Mouse (Mus musculus): ENCODE measurements around the gene Prr12. TPM values are rescaled to one million over a fixed set of nuclear protein-coding genes. Genes with fewer than 3 reads are reported as not detected.

Gene Prr12
- total and polyA plus RNA-seq, 3 experiments: 2.0 to 91.6 (median 42.4) TPM

- H3K9me3 ChIP-seq (replicated peaks): no peaks in the 10 kb centered on the region
- DNase-seq (ENCODE audit: low spot score) (peak; percentile 68), ATAC-seq (ENCODE audit: extremely low read depth, insufficient number of reproducible peaks, low FRiP score, poor library complexity, severe bottlenecking) (no peak)
- peaks cover 39% of the 10 kb centered on the region for H3K4me1 ChIP-seq (ENCODE audit: insufficient read depth, low read depth, low read length)
- no peak for TF ChIP-seq GATA1 (IDR thresholded peaks at IDR 0.05; ENCODE audit: borderline replicate concordance, low read length)
- peak; percentile 82 for TF ChIP-seq CTCF (IDR thresholded peaks at IDR 0.05; ENCODE audit: low read depth, low read length)
- H3K36me3 ChIP-seq (replicated peaks): peaks cover 42% of the 10 kb centered on the region
- peaks cover 7% of the 10 kb centered on the region for H3K27me3 ChIP-seq (ENCODE audit: insufficient read depth, low read length)
- no peak overlapping the region for H3K4me3 ChIP-seq (ENCODE audit: low read depth, low read length)
Measured at GRCm38 (mm10) chr7:45079856-45080255, 27.2 kb upstream of the Prr12 start.

GRCm38 (mm10) chr7:45078513-45078912, 25.8 kb upstream of the Prr12 start:
- H3K4me1 ChIP-seq (ENCODE audit: insufficient read depth, low read depth, low read length): peaks cover 39% of the 10 kb centered on the region
- peaks cover 55% of the 10 kb centered on the region for H3K36me3 ChIP-seq (replicated peaks)
- TF ChIP-seq GATA2 (IDR thresholded peaks at IDR 0.05; ENCODE audit: borderline replicate concordance, low read depth, low read length) (no peak), CTCF (IDR thresholded peaks at IDR 0.05; ENCODE audit: low read depth, low read length) (peak; percentile 71)
- H3K4me3 ChIP-seq (ENCODE audit: low read depth, low read length): no peak overlapping the region
- H3K9me3 ChIP-seq (replicated peaks): no peaks in the 10 kb centered on the region
- ATAC-seq (ENCODE audit: extremely low read depth, insufficient number of reproducible peaks, low FRiP score, poor library complexity, severe bottlenecking): no peak
- DNase-seq (ENCODE audit: low spot score): peak; percentile 49
- H3K27me3 ChIP-seq (ENCODE audit: insufficient read depth, low read length): peaks cover 2% of the 10 kb centered on the region; the same call in 1 of the 2 replicates

GRCm38 (mm10) chr7:45077829-45078228, 25.1 kb upstream of the Prr12 start:
- Histone ChIP-seq H3K36me3 (replicated peaks) (peaks cover 62% of the 10 kb centered on the region), H3K27me3 (ENCODE audit: insufficient read depth, low read length) (no peaks in the 10 kb centered on the region), H3K4me3 (ENCODE audit: low read depth, low read length) (no peak overlapping the region), H3K9me3 (replicated peaks) (no peaks in the 10 kb centered on the region), H3K4me1 (ENCODE audit: insufficient read depth, low read depth, low read length) (peaks cover 39% of the 10 kb centered on the region)
- ATAC-seq (ENCODE audit: extremely low read depth, insufficient number of reproducible peaks, low FRiP score, poor library complexity, severe bottlenecking) (no peak), DNase-seq (ENCODE audit: low spot score) (no peak)
- TF ChIP-seq GATA2 (IDR thresholded peaks at IDR 0.05; ENCODE audit: borderline replicate concordance, low read depth, low read length): no peak
- TF ChIP-seq POLR2AphosphoS5 (IDR thresholded peaks at IDR 0.05; ENCODE audit: insufficient replicate concordance, low read depth, low read length): no peak
- no peak for TF ChIP-seq TAL1 (conservative IDR thresholded peaks at IDR 0.05; ENCODE audit: low read depth, low read length)
- no peak for TF ChIP-seq GATA1 (IDR thresholded peaks at IDR 0.05; ENCODE audit: borderline replicate concordance, low read length)
- no peak for TF ChIP-seq CTCF (IDR thresholded peaks at IDR 0.05; ENCODE audit: low read depth, low read length)

- peaks cover 64% of the 10 kb centered on the region for H3K36me3 ChIP-seq (replicated peaks)
- H3K9me3 ChIP-seq (replicated peaks): no peaks in the 10 kb centered on the region
- H3K27me3 ChIP-seq (ENCODE audit: insufficient read depth, low read length): no peaks in the 10 kb centered on the region
- TF ChIP-seq GATA2 (IDR thresholded peaks at IDR 0.05; ENCODE audit: borderline replicate concordance, low read depth, low read length): no peak
- TF ChIP-seq CTCF (IDR thresholded peaks at IDR 0.05; ENCODE audit: low read depth, low read length): no peak
- TF ChIP-seq GATA1 (IDR thresholded peaks at IDR 0.05; ENCODE audit: borderline replicate concordance, low read length): no peak
- DNase-seq (ENCODE audit: low spot score) (no peak), ATAC-seq (ENCODE audit: extremely low read depth, insufficient number of reproducible peaks, low FRiP score, poor library complexity, severe bottlenecking) (no peak)
- peaks cover 36% of the 10 kb centered on the region for H3K4me1 ChIP-seq (ENCODE audit: insufficient read depth, low read depth, low read length)
- no peak overlapping the region for H3K4me3 ChIP-seq (ENCODE audit: low read depth, low read length)
Measured at GRCm38 (mm10) chr7:45077322-45077721, 24.6 kb upstream of the Prr12 start.

- TF ChIP-seq TAL1 (conservative IDR thresholded peaks at IDR 0.05; ENCODE audit: low read depth, low read length): no peak
- TF ChIP-seq GATA1 (IDR thresholded peaks at IDR 0.05; ENCODE audit: borderline replicate concordance, low read length): no peak
- TF ChIP-seq POLR2AphosphoS5 (IDR thresholded peaks at IDR 0.05; ENCODE audit: insufficient replicate concordance, low read depth, low read length): no peak
- TF ChIP-seq CTCF (IDR thresholded peaks at IDR 0.05; ENCODE audit: low read depth, low read length): no peak
- TF ChIP-seq GATA2 (IDR thresholded peaks at IDR 0.05; ENCODE audit: borderline replicate concordance, low read depth, low read length): no peak
- ATAC-seq (ENCODE audit: extremely low read depth, insufficient number of reproducible peaks, low FRiP score, poor library complexity, severe bottlenecking) (no peak), DNase-seq (ENCODE audit: low spot score) (no peak)
- Histone ChIP-seq H3K4me3 (ENCODE audit: low read depth, low read length) (no peak overlapping the region), H3K9me3 (replicated peaks) (no peaks in the 10 kb centered on the region), H3K4me1 (ENCODE audit: insufficient read depth, low read depth, low read length) (peaks cover 34% of the 10 kb centered on the region), H3K36me3 (replicated peaks) (peaks cover 64% of the 10 kb centered on the region), H3K27me3 (ENCODE audit: insufficient read depth, low read length) (no peaks in the 10 kb centered on the region)
Measured at GRCm38 (mm10) chr7:45076501-45076900, 23.8 kb upstream of the Prr12 start.

- no peak for DNase-seq (ENCODE audit: low spot score)
- no peak for TF ChIP-seq CTCF (IDR thresholded peaks at IDR 0.05; ENCODE audit: low read depth, low read length)
- TF ChIP-seq GATA1 (IDR thresholded peaks at IDR 0.05; ENCODE audit: borderline replicate concordance, low read length): no peak
- no peak for TF ChIP-seq TAL1 (conservative IDR thresholded peaks at IDR 0.05; ENCODE audit: low read depth, low read length)
- TF ChIP-seq GATA2 (IDR thresholded peaks at IDR 0.05; ENCODE audit: borderline replicate concordance, low read depth, low read length): no peak
- no peak for TF ChIP-seq POLR2AphosphoS5 (IDR thresholded peaks at IDR 0.05; ENCODE audit: insufficient replicate concordance, low read depth, low read length)
- no peaks in the 10 kb centered on the region for H3K27me3 ChIP-seq (ENCODE audit: insufficient read depth, low read length)
- peaks cover 68% of the 10 kb centered on the region for H3K36me3 ChIP-seq (replicated peaks)
- H3K9me3 ChIP-seq (replicated peaks): no peaks in the 10 kb centered on the region
- H3K4me3 ChIP-seq (ENCODE audit: low read depth, low read length): no peak overlapping the region
- no peak for ATAC-seq (ENCODE audit: extremely low read depth, insufficient number of reproducible peaks, low FRiP score, poor library complexity, severe bottlenecking)
- peaks cover 29% of the 10 kb centered on the region for H3K4me1 ChIP-seq (ENCODE audit: insufficient read depth, low read depth, low read length)
Measured at GRCm38 (mm10) chr7:45075405-45075804, 22.7 kb upstream of the Prr12 start.

- TF ChIP-seq CTCF (IDR thresholded peaks at IDR 0.05; ENCODE audit: low read depth, low read length): no peak
- no peak for TF ChIP-seq TAL1 (conservative IDR thresholded peaks at IDR 0.05; ENCODE audit: low read depth, low read length)
- no peak for TF ChIP-seq GATA1 (IDR thresholded peaks at IDR 0.05; ENCODE audit: borderline replicate concordance, low read length)
- TF ChIP-seq GATA2 (IDR thresholded peaks at IDR 0.05; ENCODE audit: borderline replicate concordance, low read depth, low read length): no peak
- TF ChIP-seq POLR2AphosphoS5 (IDR thresholded peaks at IDR 0.05; ENCODE audit: insufficient replicate concordance, low read depth, low read length): no peak
- DNase-seq (ENCODE audit: low spot score) (no peak), ATAC-seq (ENCODE audit: extremely low read depth, insufficient number of reproducible peaks, low FRiP score, poor library complexity, severe bottlenecking) (no peak)
- Histone ChIP-seq H3K36me3 (replicated peaks) (peaks cover 80% of the 10 kb centered on the region), H3K4me1 (ENCODE audit: insufficient read depth, low read depth, low read length) (peaks cover 30% of the 10 kb centered on the region), H3K9me3 (replicated peaks) (no peaks in the 10 kb centered on the region), H3K4me3 (ENCODE audit: low read depth, low read length) (no peak overlapping the region), H3K27me3 (ENCODE audit: insufficient read depth, low read length) (no peaks in the 10 kb centered on the region)
Measured at GRCm38 (mm10) chr7:45073949-45074348, 21.3 kb upstream of the Prr12 start.
